Mouse (Mus musculus) lung, adult 18-20 months (tissue): ENCODE data around the gene Fam193a.

ENCODE experiments used
- DNase-seq, 2 experiments: peaks; one replicate each; pipeline ENCODE4 v3.0.0; 2022; ENCODE audit warnings: mixed read lengths in 2 of 2

Gene Fam193a

DNA sequence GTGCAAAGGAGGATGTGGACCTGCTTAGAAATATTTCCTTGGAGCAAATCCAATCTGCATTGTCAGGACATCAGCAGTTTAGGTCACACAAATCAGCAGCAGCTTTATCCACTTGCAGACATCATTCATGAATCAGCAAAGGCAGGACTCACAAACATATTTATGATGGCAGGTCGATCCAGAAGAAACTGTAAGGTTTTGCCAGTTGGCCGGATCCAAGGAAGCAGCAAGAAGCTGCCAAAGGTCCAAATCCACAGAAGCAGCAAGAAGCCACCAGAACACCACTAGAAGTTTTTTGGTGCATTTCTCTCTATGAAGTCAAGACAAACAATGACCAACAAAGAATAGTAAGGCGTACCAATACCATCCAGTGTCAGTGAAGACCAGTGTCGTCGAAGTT lies 15.9 kb downstream of the Fam193a start:
- no peak for DNase-seq

DNA sequence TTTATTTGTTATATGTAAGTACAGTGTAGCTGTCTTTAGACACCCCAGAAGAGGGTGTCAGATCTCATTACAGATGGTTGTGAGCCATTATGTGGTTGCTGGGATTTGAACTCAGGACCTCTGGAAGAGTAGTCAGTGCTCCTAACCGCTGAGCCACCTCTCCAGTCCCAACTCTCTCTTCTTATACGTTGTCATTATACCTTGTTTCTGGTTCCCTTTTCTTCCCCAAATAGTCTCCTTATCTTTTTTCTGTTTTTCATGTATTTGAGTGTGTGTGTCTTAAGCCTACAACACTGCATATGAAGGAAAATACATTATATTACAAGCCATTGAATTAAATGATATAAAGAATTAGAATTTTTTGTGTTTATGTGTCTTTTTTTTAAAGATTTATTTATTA lies 17.0 kb downstream of the Fam193a start:
- DNase-seq = no peak

DNA sequence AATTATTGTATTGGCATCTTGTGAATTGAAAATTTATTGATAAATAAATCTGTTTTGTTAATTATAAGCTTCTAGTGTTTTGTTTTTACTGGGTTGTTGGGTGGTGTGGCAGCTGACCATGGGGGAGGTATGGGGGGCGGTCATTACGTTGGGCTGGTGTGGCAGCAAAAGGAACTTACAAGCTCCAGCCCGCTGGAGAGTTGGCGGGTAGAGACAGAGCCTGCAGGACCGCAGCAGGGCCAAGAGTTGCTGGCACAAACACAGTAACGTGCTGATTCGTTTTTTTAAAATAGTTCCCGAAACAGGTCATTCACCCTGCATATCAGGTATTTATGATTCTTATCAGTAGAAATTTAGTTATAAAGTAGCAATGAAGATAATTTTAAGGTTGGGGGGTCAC lies 23.5 kb downstream of the Fam193a start:
- no peak for DNase-seq

DNA sequence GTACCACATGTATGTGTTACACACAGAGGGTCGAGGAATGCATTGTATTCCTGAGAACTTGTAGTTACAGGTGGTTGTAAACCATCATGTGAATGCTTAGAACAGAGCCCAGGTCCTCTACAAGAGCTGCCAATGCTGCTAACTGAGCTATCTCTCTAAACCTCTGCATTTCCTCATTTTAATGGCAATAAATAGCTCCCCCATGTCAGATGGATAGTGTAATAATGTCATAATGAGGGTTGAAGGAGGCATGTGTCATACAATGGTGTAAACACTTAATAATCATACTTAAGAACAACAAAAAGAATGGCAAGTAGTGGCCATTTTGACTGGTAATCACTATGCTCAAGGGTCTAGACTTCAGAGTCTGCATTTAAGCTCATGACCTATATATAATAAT lies 25.6 kb downstream of the Fam193a start:
- DNase-seq = no peak

DNA sequence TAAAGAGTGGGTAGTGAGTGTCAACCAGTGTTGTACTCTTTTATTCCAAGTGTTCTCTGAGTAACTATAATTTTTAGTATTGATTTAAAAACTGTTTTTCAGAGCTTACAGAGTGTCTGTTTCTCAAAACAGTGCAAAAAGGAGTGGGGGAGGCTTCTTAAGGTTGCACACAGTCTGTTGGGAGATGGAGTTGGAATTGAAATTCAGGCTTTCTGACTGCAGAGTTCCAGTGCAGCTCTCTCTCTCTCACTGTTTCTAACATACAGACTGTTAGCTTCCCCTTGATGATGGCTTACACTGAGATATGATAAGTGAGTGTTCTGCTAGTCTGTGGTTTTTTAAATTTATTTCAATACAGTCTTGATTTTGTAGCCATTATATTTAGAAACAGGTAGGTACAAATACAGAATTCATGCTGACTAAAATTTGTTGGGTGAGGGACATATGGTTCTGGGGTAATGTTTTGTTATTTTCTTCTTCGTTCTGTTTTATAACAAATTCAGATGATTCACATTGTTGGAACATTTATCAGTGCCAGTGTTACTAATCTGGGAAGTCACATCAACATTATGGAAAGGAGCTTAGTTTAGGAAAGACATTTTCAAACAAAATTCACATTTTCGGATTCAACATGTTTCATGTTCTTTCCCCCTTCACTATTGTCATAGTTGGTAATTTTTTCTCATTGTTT lies 26.3 kb downstream of the Fam193a start:
- DNase-seq = no peak

DNA sequence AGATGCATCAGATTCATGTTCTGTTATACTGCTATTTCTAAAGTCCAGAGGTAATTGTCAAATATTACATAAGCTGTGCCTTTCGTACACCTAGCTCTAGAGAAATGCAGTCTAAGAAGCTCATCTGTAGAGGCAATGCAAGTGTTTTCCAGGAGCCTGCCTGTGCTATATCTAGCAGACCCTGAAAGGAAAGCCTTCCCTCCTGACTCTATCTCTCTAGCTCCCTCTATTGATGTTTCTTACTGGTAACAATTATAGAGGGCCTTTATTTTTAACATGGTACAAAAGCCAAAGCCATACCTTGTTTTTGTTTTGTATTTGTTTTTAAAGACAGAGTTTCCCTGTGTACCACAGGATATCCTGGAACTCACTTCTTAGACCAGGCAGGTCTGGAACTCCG lies 28.1 kb downstream of the Fam193a start:
- DNase-seq = no peak

DNA sequence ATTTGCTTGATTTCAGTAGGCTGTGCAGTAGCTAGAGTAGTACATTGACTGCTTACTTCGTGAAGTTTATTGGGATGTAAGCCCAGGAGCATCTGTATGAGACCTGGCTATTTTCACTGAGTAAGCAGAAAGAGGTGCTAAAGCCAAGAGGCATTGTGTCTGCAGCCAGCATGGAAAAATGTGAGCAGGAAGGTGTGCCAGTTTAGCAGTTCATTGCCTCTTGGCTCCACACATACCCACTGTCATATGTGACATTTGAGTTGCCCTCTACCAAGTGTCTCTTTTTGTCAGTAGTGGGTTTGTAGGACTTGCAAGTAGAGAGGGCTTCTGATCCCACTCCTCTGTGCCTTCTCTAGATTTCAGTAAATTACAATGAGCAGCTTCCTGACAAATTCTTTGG lies 28.6 kb downstream of the Fam193a start:
- DNase-seq = no peak

DNA sequence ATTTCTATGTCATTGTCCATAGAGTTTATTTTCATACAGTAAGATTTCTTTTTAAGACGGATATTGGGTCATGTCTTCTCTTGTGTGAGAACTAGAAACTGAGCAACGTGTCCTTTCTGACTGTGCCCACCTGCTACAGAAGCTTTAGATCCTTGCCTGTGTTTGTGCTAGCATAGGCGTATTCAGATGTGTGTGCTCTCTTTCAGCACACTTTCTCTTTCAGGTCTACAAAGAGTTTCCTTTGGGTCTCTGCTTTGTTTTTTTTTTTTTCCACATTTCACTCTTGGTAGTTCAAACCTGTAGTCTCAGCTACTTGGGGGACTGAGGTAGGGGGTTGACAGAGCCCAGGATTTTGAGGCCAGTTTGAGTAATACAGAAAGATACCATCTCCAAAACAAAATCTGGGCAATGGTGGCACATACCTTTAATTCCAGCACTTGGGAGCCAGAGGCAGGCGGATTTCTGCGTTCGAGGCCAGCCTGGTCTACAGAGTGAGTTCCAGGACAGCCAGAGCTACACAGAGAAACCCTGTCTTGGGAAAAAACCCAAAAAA lies 37.7 kb downstream of the Fam193a start:
- no peak for DNase-seq

DNA sequence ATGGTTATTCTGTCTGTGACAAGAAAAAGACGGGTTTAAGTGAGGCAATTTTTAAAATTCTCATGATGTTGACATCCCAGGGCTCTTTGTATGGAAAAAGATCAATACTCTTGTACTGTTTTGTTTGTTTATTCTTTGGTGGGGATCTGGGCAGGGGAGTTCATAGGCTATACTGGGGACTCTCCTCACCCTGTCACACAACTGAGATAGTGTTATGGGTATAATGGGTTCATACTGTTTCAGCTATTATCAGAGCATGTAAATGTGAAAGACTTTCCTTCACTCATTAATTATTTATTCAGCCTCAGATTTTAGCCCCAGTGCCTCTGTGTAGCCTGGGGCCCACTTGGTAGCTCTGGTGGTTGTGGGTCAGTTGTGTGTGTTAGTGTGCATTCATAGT lies 39.3 kb downstream of the Fam193a start:
- no peak for DNase-seq

DNA sequence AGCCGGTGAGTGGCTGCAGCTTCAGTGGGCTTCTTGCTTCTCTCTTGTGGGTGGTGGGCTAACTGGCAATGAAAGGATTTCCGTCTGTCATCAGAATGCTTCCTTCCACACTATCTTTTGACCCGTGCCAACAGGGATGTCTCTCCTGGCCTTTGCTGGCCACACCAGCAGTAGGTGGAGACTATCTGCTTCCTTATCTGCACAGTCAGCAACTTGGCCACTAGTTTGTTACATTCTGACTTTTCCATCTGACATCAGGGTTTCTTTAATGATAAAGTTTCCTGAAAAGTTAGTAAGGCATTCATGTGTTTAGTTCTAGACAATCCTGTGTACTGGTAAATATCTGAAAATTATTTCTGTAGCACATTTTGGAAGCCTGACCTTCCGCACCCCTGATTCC lies 41.1 kb downstream of the Fam193a start:
- no peak for DNase-seq

DNA sequence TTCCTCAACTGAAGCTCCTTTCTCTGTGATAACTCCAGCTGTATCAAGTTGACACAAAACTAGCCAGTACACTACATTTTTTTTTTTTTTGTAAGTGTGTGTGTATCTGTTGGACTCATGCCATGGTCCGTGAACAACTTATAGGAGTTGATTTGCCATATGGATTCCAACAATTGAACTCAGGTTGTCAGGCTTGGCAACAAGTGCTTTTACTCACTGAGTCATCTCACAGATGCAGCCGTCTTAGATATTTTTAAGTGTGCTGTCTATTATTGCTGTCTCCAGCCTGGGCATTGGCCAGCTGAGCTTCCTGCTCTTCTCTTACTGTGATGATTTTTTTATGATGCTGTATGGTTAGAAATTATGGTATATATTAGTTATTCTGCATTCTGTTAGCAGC lies 44.2 kb downstream of the Fam193a start:
- no peak for DNase-seq

DNA sequence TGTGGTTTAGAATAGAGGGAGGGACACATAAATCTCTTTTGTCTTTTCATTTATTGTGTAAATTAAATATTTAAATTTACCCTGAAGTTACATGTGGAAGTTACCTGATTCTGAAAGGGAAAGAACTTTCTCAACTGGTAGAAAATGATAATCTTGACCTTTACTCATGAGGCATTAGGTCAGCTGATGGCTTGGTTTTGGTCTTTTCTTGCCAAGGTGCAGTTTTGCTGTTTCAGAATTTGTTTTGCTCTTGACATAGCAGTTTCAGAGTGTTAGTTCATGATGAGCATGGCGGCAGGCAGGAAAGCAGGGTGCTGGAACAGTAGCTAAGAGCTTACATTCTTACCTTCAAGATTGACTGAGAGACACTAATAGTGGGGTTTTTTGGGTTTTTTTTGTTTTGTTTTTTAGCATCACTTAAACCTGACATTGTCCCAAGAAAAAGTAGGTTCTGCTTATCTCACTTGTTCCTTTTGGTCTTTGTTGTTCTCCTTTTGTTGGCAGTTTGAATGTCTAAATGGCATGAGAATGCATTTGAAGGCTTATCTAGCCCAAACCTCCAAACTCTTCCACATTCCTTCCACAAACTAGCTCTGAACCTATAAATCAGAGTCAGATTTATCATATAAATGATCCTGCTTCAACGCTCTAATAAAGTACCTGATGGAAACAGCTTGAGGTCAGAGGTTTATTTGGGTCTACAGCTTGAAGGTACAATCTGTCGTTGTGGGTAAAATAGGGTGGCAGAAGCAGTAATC lies 47.7 kb downstream of the Fam193a start:
- DNase-seq = no peak

DNA sequence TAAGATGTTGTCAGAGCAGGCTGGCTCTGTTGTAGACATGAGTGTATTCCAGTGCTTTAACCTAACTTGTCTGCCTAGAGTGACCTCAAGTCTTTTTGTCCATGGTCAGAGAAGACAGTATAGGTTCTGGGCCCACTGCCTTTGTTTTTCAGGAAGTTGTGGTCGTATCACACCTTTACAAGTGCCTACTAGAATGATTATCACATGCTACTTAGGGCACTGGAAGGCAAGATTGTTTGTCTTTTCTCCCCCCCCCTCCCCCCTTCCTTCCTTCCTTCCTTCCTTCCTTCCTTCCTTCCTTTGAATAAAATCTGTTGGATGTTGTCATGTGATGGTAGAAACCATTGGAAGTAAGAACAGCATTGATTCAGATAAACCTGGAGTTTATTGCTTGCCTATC lies 49.5 kb downstream of the Fam193a start:
- no peak for DNase-seq

DNA sequence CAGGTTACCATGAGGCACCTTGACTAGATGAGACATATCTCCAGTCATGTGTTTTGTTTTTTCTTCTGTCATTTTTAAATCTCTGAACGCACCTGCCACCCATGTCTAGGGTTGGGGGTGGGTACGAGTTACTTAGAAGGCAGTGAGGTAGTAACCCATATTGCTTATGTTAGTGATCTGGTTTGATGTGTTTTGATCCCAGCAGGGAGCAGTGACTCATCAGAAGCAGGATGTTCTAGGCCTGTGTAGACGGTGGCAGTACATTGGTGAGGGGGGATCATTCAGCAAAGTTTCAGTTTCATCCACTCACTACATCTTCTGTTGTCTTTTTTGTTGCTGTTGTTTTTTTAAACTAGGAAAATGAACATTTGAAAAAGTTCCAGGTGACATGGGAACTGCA lies 61.0 kb downstream of the Fam193a start:
- DNase-seq = no peak

DNA sequence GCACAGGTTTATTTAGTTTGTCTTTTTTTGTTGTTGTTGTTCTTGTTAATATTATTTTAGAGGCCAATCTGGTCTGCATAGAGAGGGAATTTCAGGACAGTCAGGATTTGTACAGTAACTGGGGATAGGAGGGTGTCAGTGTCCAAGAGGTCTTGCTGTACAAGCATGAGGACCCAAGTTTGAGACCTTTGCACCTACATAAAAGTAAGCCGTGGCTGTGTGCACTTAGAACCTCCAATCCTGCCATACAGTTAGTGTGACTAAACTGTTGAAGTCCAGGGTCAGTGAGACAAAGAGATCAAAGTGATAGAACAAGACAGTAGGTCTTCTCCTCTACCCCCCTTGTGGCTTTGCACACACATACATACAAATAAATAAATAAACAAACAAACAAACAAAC lies 64.1 kb downstream of the Fam193a start:
- no peak for DNase-seq

DNA sequence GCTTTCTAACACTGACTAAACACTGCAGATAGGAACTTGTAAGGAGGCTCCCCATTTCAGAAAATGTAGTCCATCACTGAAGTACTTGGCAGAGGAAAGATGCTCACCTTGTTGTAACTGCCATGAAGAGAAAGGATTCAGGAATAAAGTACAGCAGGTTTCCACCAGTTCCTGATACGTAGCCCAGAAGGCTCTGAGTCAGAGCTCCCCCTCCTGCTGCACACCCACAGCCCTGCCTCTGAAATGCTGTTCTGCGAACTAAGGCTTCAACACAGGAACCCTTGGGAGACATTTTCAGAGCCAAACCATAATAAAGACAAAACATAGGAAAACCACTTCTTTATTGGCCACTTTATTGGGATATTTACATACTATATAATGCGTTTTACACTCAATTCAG lies 64.5 kb downstream of the Fam193a start:
- DNase-seq = no peak

DNA sequence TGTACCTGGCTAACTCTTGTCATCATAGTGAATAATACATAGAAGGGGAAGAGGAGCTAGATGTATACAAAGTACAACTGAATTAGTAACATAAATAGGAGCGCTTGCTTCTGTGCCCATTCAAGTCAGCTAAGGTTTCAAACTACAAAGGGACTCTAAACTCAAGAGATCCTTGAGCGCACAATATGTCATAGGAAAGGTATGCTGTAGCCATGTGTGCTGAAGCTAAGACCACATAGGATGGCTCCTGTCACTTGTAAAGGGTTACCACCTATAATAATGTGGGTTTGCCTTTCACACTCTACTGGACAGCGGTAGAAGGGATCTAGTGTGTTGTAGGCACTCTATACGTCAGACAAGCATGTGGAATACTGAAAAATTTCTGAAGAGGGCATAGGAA lies 68.3 kb downstream of the Fam193a start:
- DNase-seq = peak in 1 of 2 experiments; percentile 7

DNA sequence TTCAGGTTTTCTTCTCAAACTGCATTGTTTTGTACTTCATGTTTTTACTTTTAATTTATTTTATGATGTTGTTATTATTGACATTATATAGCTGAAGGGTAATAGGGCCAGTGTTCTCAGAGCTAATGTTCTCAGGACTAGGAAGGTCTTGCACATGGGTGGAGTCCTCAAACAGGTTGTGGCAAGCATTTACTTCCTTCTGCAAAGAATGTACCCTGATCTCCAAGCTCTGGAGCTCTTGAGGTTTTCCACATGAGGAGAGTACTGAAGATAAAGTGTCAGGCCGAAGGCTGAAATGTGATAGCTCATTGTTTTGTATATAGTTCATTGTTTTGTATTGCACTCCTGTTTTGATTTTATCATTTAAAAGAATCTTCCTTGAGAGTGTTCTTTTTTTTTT lies 68.9 kb downstream of the Fam193a start:
- DNase-seq = peak in 1 of 2 experiments; percentile 15

DNA sequence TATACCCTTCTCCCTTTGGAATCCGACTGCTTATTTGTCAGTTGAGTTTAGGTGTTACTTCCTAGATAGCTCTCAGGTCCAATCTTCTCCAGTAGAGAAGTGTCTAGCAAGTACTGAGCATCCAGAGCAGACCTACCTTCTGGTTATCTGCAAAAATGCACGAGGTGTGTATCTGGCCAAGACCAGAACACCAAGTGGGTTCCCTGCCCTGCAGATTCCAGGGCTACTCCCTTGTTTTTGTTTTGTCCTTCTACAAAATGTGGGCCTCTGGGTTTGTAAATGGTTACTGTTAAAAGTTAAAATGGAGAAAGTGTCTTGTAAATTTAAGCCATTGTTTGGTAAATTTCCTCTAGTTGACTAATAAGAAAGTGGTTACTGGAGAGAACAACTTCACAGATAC lies 70.0 kb downstream of the Fam193a start:
- DNase-seq = no peak

DNA sequence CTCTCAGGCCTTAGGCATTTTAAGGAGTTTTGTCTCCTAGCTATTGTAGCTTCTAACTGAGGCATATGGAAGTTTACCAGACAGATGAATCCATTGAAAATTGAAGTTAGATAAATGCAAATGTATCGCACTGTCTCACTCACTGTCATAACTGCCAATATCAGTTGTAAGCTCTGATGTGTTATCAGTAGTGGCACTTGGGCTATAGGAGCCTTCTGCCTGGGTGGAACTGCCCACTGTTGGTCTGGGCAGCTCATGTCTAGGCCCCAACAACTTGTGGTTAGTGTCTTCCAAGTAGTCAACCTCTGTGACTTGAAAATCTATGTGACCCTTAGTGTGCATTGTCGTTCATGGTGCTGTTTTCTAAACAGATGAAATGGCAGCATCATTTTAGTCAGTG lies 72.1 kb downstream of the Fam193a start:
- DNase-seq = no peak

DNA sequence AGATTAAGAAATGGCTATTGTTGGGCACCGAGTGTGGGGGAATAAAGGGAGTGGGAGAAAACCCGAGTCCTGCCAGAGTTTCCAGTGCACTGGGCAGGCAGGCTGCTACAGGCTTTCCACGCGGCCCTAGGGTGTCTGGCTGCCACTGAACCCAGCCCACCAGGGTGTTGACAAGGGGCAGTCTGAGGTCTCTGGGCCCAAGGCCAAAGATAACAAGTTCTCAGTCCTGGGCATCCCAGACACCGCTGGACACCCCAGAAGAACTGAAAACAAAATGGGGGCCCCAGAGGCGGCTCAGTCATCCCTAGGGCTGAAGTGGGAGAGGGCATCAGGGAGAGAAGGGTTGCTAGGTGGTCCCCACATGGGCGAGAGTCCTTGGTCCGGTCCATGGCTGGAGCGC lies 76.5 kb downstream of the Fam193a start:
- DNase-seq = no peak

DNA sequence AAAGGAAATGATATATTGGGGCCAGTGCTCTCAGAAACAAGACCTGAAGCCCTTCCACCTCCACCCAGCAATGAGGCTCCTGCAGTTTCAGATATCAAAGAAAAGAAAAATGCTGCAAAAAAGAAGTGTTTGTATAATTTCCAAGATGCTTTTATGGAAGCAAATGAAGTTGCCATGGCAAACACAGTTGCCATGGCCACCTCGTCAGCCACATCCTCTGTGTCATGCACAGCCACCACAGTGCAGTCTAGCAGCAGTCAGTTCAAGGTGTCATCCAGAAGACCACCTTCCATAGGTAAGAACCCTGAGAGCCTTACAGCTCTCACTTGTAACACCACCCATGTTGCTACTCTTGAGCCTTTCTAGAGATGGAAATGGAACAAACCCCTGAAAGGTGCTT lies 89.3 kb downstream of the Fam193a start:
- no peak for DNase-seq

DNA sequence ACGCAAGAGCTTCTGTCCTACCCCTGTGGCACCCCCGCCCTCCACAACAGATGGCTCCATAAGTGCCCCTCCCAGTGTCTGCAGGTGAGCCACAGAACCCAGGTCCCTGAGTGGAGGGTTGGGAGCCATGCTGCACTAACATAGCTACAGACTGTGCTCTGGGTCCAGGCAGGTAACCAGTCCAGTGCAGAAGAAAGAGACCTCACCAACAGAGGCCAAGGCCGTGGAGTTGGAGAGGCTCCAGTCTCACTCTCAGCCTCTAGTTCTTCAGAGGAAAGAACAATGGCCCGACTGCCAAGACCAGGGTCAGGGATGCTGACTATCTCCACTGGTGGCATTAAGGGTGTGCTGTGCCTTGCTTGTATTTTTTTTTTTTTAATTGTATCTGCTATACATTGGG lies 91.6 kb downstream of the Fam193a start:
- DNase-seq = no peak

DNA sequence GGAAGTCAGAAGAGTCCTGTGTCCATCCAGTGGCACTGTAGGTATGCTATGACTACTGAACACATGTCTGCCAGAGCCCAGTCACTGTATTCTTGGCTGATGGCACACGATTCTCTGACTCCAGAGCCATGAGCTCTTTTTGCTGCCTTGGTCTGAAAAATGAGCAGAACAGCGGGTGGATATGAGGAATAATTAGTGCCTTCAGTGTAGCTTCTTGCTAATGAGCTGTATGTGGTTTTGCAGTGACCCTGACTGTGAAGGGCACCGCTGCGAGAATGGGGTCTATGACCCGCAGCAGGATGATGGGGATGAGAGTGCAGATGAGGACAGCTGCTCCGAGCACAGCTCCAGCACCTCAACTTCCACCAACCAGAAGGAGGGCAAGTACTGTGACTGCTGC lies 92.1 kb downstream of the Fam193a start:
- DNase-seq = no peak

DNA sequence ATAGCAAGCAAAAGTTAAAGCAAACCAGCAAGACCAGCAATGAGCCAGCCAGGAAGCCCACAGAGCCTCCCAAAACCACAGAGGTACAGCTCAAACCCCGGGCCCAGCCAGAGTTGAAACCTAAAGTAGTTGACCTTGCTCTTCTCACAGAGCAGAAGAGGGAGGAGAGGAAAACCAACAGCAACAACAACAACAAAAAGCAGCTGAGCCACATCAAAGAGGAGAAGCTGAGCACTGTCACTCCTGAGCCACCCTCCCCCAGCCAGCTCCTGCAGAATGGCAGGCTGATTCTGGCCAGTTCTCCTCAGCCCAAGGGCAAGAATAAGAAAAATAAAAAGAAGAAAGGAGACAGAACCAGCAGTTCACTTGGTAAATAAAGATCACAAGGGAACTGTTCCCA lies 96.3 kb downstream of the Fam193a start:
- DNase-seq = no peak
